Mouse (Mus musculus) midbrain, embryonic 16.5 days (tissue): ENCODE results near the gene Vcan. TPM values are rescaled to one million over a fixed set of nuclear protein-coding genes. Genes with fewer than 3 reads are reported as not detected.
A peak's percentile ranks its signal among the peaks of the same experiment; 100 is the strongest.

ENCODE experiments used
- ATAC-seq: fragments of 200-750 bp; cut with Nextera tagmentation; 2 replicates; pipeline ENCODE4 v1.8.0; 2017; ENCODE audit warnings: moderate TSS enrichment
- H3K27ac ChIP-seq: fragments of 300-500 bp; sonication (generic); 2 replicates; pipeline ENCODE4 v1.5.1; 2014; ENCODE audit warnings: mild to moderate bottlenecking, low read length, mixed read lengths
- H3K27me3 ChIP-seq: fragments of 300-500 bp; sonication (generic); 2 replicates; pipeline ENCODE4 v1.6.1; 2014; ENCODE audit warnings: low read depth, low read length, mixed read lengths; ENCODE audit not compliant: control insufficient read depth, insufficient read depth
- H3K36me3 ChIP-seq: fragments of 300-500 bp; sonication (generic); 2 replicates; pipeline ENCODE4 v1.6.1; 2014; ENCODE audit warnings: mild to moderate bottlenecking, low read length, moderate library complexity, mixed read lengths; ENCODE audit not compliant: control insufficient read depth, insufficient read depth
- H3K4me1 ChIP-seq: fragments of 300-500 bp; sonication (generic); 2 replicates; pipeline ENCODE4 v1.6.1; 2014; ENCODE audit warnings: mild to moderate bottlenecking, low read length, mixed read lengths; ENCODE audit not compliant: control insufficient read depth, insufficient read depth
- H3K4me2 ChIP-seq: fragments of 300-500 bp; sonication (generic); 2 replicates; pipeline ENCODE4 v1.6.1; 2014; ENCODE audit warnings: mild to moderate bottlenecking, low read length, mixed read lengths
- H3K4me3 ChIP-seq: fragments of 300-500 bp; sonication (generic); 2 replicates; pipeline ENCODE4 v1.5.1; 2014; ENCODE audit warnings: low read depth, mild to moderate bottlenecking, low read length, moderate library complexity, mixed read lengths
- H3K9ac ChIP-seq: fragments of 300-500 bp; sonication (generic); 2 replicates; pipeline ENCODE4 v1.6.1; 2014; ENCODE audit warnings: low read depth, low read length, mixed read lengths
- H3K9me3 ChIP-seq: fragments of 300-500 bp; sonication (generic); replicated peaks from 2 replicates; pipeline ENCODE4 v1.6.1; 2014; ENCODE audit warnings: mild to moderate bottlenecking, low read length, mixed read lengths; ENCODE audit not compliant: control insufficient read depth, poor library complexity, severe bottlenecking
- WGBS: fragments of 180-500 bp; shearing (Covaris S2); extraction: QIAGEN DNeasy Blood & Tissue Kit; methylation state at CpG from one replicate; pipeline ENCODE4 v1.1.7; 2014; 5-methylcytosine and 5-hydroxymethylcytosine counted together
- polyA plus RNA-seq: library from polyadenylated mRNA; unstranded; fragments of >200 nt; fragmentation: Nextera tagmentation; extraction: Ambion mirVana; gene quantifications from 2 replicates; pipeline ENCODE4 v1.2.1, GENCODE M21; 2015

Gene Vcan
- polyA plus RNA-seq, 1 experiment from 2014 or later: 21.5 TPM

GRCm38 (mm10) chr13:89699998-89700555 is 42.2 kb downstream of the Vcan start:
- ATAC-seq: no peak
- no peak overlapping the region for H3K4me3 ChIP-seq
- H3K4me2 ChIP-seq: no peak overlapping the region
- WGBS: 86% methylated on average over 2 of the region's 2 CpGs
- no peaks in the 10 kb centered on the region for H3K4me1 ChIP-seq
- H3K9ac ChIP-seq: no peak overlapping the region
- H3K27me3 ChIP-seq: no peaks in the 10 kb centered on the region
- H3K27ac ChIP-seq: no peak overlapping the region
- peaks cover 5% of the 10 kb centered on the region; the same call in 1 of the 2 replicates for H3K9me3 ChIP-seq
- peaks cover 14% of the 10 kb centered on the region; the same call in 1 of the 2 replicates for H3K36me3 ChIP-seq

- no peak for ATAC-seq
- Histone ChIP-seq H3K9me3 (no peaks in the 10 kb centered on the region), H3K36me3 (peaks cover 23% of the 10 kb centered on the region; the same call in 1 of the 2 replicates), H3K9ac (no peak overlapping the region), H3K4me3 (no peak overlapping the region), H3K4me2 (no peak overlapping the region), H3K27ac (no peak overlapping the region), H3K4me1 (no peaks in the 10 kb centered on the region), H3K27me3 (no peaks in the 10 kb centered on the region)
- WGBS: 93% methylated on average over 1 of the region's 1 CpGs
Observed at GRCm38 (mm10) chr13:89692597-89692996, 49.7 kb downstream of the Vcan start.

GRCm38 (mm10) chr13:89683490-89683889 is 58.8 kb downstream of the Vcan start:
- no peaks in the 10 kb centered on the region for H3K9me3 ChIP-seq

GRCm38 (mm10) chr13:89682254-89682653 is 60.1 kb downstream of the Vcan start:
- H3K4me2 ChIP-seq: no peak overlapping the region
- no peaks in the 10 kb centered on the region for H3K9me3 ChIP-seq
- peaks cover 11% of the 10 kb centered on the region; the same call in 1 of the 2 replicates for H3K36me3 ChIP-seq
- ATAC-seq: no peak
- H3K27me3 ChIP-seq: no peaks in the 10 kb centered on the region
- no peak overlapping the region for H3K27ac ChIP-seq
- no peak overlapping the region for H3K9ac ChIP-seq
- H3K4me3 ChIP-seq: no peak overlapping the region
- WGBS: 84% methylated on average over 7 of the region's 7 CpGs
- H3K4me1 ChIP-seq: no peaks in the 10 kb centered on the region

More at GRCm38 (mm10) chr13:89683490-89683889, 58.8 kb downstream of the Vcan start:
- no peak overlapping the region for H3K4me2 ChIP-seq
- H3K36me3 ChIP-seq: peaks cover 8% of the 10 kb centered on the region; the same call in 1 of the 2 replicates
- no peak overlapping the region for H3K27ac ChIP-seq
- H3K27me3 ChIP-seq: no peaks in the 10 kb centered on the region
- no peaks in the 10 kb centered on the region for H3K4me1 ChIP-seq
- WGBS: 96% methylated on average over 3 of the region's 3 CpGs
- no peak overlapping the region for H3K4me3 ChIP-seq
- H3K9ac ChIP-seq: no peak overlapping the region
- ATAC-seq: no peak

GRCm38 (mm10) chr13:89679756-89680155 is 62.6 kb downstream of the Vcan start:
- 94% methylated on average over 6 of the region's 6 CpGs for WGBS
- no peak overlapping the region for H3K9ac ChIP-seq
- ATAC-seq: no peak
- H3K27ac ChIP-seq: no peak overlapping the region
- H3K27me3 ChIP-seq: no peaks in the 10 kb centered on the region
- peaks cover 11% of the 10 kb centered on the region; the same call in 1 of the 2 replicates for H3K36me3 ChIP-seq
- H3K4me2 ChIP-seq: no peak overlapping the region
- no peaks in the 10 kb centered on the region for H3K9me3 ChIP-seq
- no peak overlapping the region for H3K4me3 ChIP-seq
- H3K4me1 ChIP-seq: no peaks in the 10 kb centered on the region

GRCm38 (mm10) chr13:89670505-89670904 is 71.8 kb downstream of the Vcan start:
- WGBS: 89% methylated on average over 3 of the region's 3 CpGs
- Histone ChIP-seq H3K4me1 (no peaks in the 10 kb centered on the region), H3K36me3 (no peaks in the 10 kb centered on the region), H3K27ac (no peak overlapping the region), H3K4me3 (no peak overlapping the region), H3K27me3 (no peaks in the 10 kb centered on the region), H3K9ac (no peak overlapping the region), H3K9me3 (no peaks in the 10 kb centered on the region), H3K4me2 (no peak overlapping the region)
- ATAC-seq: no peak

- 59% methylated on average over 10 of the region's 10 CpGs for WGBS
- H3K27ac ChIP-seq: no peak overlapping the region
- ATAC-seq: peak; percentile 25; the same call in 1 of the 2 replicates
Observed at GRCm38 (mm10) chr13:89668981-89669880, 73.1 kb downstream of the Vcan start.

GRCm38 (mm10) chr13:89668069-89668468 is 74.2 kb downstream of the Vcan start:
- WGBS: 55% methylated on average over 1 of the region's 1 CpGs
- H3K9ac ChIP-seq: no peak overlapping the region
- no peaks in the 10 kb centered on the region for H3K9me3 ChIP-seq
- H3K27me3 ChIP-seq: no peaks in the 10 kb centered on the region
- H3K4me2 ChIP-seq: no peak overlapping the region
- no peaks in the 10 kb centered on the region for H3K4me1 ChIP-seq
- peak; percentile 84; the same call in 1 of the 2 replicates for ATAC-seq
- no peak overlapping the region for H3K4me3 ChIP-seq
- no peak overlapping the region for H3K27ac ChIP-seq
- H3K36me3 ChIP-seq: no peaks in the 10 kb centered on the region

More at GRCm38 (mm10) chr13:89668981-89669880, 73.1 kb downstream of the Vcan start:
- no peak overlapping the region for H3K9ac ChIP-seq
- H3K4me2 ChIP-seq: no peak overlapping the region
- H3K9me3 ChIP-seq: no peaks in the 10 kb centered on the region
- H3K4me3 ChIP-seq: no peak overlapping the region
- no peaks in the 10 kb centered on the region for H3K27me3 ChIP-seq
- no peaks in the 10 kb centered on the region for H3K4me1 ChIP-seq
- H3K36me3 ChIP-seq: no peaks in the 10 kb centered on the region

- H3K9ac ChIP-seq: no peak overlapping the region
- WGBS: 83% methylated on average over 2 of the region's 2 CpGs
- no peak for ATAC-seq
Observed at GRCm38 (mm10) chr13:89661688-89662087, 80.6 kb downstream of the Vcan start.

More at GRCm38 (mm10) chr13:89661688-89662087, 80.6 kb downstream of the Vcan start:
- H3K4me1 ChIP-seq: no peaks in the 10 kb centered on the region
- H3K4me2 ChIP-seq: no peak overlapping the region
- no peaks in the 10 kb centered on the region for H3K27me3 ChIP-seq
- H3K9me3 ChIP-seq: no peaks in the 10 kb centered on the region
- H3K36me3 ChIP-seq: no peaks in the 10 kb centered on the region
- no peak overlapping the region for H3K4me3 ChIP-seq
- no peak overlapping the region for H3K27ac ChIP-seq
